Mouse (Mus musculus) spleen, postnatal 14 days (tissue): ENCODE data around the gene Gna14.

Source experiments
- DNase-seq, 2 experiments: peaks; one replicate each; pipeline ENCODE4 v3.0.0; 2021 to 2022; ENCODE audit warnings: low spot score in 2 of 2

Gene Gna14

GRCm38 (mm10) chr19:16435531-16436231 lies at the start of gene Gna14:
Gna14 (plus strand) TSS chr19:16435762.
- DNase-seq = peak; percentile 37 to 59

- no peak for DNase-seq
Observed at GRCm38 (mm10) chr19:16386514-16386913, 49.0 kb upstream of the Gna14 start.

GRCm38 (mm10) chr19:16390192-16390795 lies 45.3 kb upstream of the Gna14 start:
- no peak for DNase-seq

- no peak for DNase-seq
Observed at GRCm38 (mm10) chr19:16394381-16394780, 41.2 kb upstream of the Gna14 start.

- no peak for DNase-seq
Observed at GRCm38 (mm10) chr19:16403101-16403500, 32.5 kb upstream of the Gna14 start.

GRCm38 (mm10) chr19:16407727-16408126 lies 27.8 kb upstream of the Gna14 start:
- DNase-seq = no peak

GRCm38 (mm10) chr19:16411302-16411701 lies 24.3 kb upstream of the Gna14 start:
- no peak for DNase-seq

GRCm38 (mm10) chr19:16418086-16418663 lies 17.4 kb upstream of the Gna14 start:
- DNase-seq = no peak

GRCm38 (mm10) chr19:16425596-16425995 lies 10.0 kb upstream of the Gna14 start:
- DNase-seq = no peak

GRCm38 (mm10) chr19:16431368-16431767 lies 4.2 kb upstream of the Gna14 start:
- no peak for DNase-seq

- DNase-seq = no peak
Observed at GRCm38 (mm10) chr19:16434879-16435278, 683 bp upstream of the Gna14 start.

- no peak for DNase-seq
Observed at GRCm38 (mm10) chr19:16436335-16437169, 990 bp downstream of the Gna14 start.

- no peak for DNase-seq
Observed at GRCm38 (mm10) chr19:16437170-16437483, 1.6 kb downstream of the Gna14 start.

- DNase-seq = no peak
Observed at GRCm38 (mm10) chr19:16437906-16438305, 2.3 kb downstream of the Gna14 start.

GRCm38 (mm10) chr19:16439278-16439677 lies 3.7 kb downstream of the Gna14 start:
- DNase-seq = no peak

- no peak for DNase-seq
Observed at GRCm38 (mm10) chr19:16439834-16440233, 4.3 kb downstream of the Gna14 start.

GRCm38 (mm10) chr19:16441329-16441728 lies 5.8 kb downstream of the Gna14 start:
- DNase-seq = no peak

GRCm38 (mm10) chr19:16443335-16443734 lies 7.8 kb downstream of the Gna14 start:
- no peak for DNase-seq

GRCm38 (mm10) chr19:16446612-16447011 lies 11.1 kb downstream of the Gna14 start:
- DNase-seq = no peak

GRCm38 (mm10) chr19:16447832-16448621 lies 12.5 kb downstream of the Gna14 start:
- DNase-seq = no peak

- no peak for DNase-seq
Observed at GRCm38 (mm10) chr19:16448796-16449195, 13.2 kb downstream of the Gna14 start.

- no peak for DNase-seq
Observed at GRCm38 (mm10) chr19:16450824-16451223, 15.3 kb downstream of the Gna14 start.
